ENCODE assay signal across 18 mouse cellular contexts in the genomic region with DNA sequence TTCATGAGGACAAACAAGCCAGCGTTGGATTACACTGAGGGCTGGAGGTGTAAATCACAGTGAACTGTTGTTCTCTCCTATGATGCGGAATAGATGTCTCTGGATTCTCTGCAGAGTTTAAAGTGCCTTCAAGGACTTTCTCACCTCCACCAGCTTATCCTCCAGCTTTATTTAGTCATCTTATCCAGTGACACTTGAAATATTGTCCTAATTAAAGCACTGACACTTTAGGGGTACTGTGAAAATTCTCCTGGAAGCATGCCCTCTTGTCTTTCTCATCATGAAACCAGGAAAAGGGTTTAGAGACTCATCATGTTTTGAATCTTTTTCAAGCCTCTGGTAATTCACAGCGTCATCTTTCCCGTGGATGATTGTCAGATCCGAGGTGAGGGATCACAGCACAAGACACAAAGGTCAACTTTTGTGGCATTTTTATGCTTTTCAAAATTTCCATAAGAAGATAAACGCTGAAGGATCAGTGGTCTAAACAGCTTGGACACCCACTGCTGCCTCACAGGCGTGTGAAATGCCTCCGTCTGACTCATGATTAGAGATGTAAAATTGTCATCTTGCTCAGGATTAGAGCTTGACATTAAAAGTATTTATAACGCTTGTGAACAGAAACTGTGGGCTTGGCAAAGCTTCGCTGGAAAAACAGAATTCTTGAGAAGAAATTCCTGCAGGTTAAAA.
DNase-seq lines count a peak whose midpoint lies in the region; ATAC-seq lines count a peak whose summit lies in the region.
"Had no signal": no experiment of that assay in that cellular context is flagged by ENCODE, and none has a peak within 500 bp of the region (broad histone marks: within the 10 kb centered on the region; RNA-seq: fewer than 3 reads in every experiment).

No protein-coding gene starts in this region.

- WGBS in heart, embryonic 12.5 days, result 41% methylated on average over 10 of the region's 10 CpGs

- intact Hi-C loops in left cerebral cortex, postnatal 25 days (cut with DNase I), result loop anchor here (2.0 to 10.0 kb wide), 4 partner anchors 91 to 402 kb away; partner anchors contain the start of gene Ptn

- H3K4me1 ChIP-seq in heart, embryonic 12.5 days (replicated peaks), result no peaks in the 10 kb centered on the region
- H3K4me1 ChIP-seq: lung, embryonic 15.5 days; megakaryocyte, embryonic 14.5 days; neural tube, embryonic 15.5 days had no signal

- no peaks in the 10 kb centered on the region for H3K36me3 ChIP-seq in heart, embryonic 12.5 days
- H3K36me3 ChIP-seq: lung, embryonic 15.5 days; neural tube, embryonic 15.5 days had no signal

- ATAC-seq in heart, embryonic 12.5 days (ENCODE audit: insufficient number of reproducible peaks, low FRiP score), result no peak
- ATAC-seq in megakaryocyte progenitor cell, adult 5-6 weeks (replicated peaks; ENCODE audit: poor library complexity), result no peak
- ATAC-seq: Patski had no signal

- H3K9me3 ChIP-seq in heart, embryonic 12.5 days (replicated peaks), result no peaks in the 10 kb centered on the region
- H3K9me3 ChIP-seq: lung, embryonic 15.5 days; neural tube, embryonic 15.5 days had no signal

- H3K27me3 ChIP-seq in heart, embryonic 12.5 days (replicated peaks), result no peaks in the 10 kb centered on the region
- H3K27me3 ChIP-seq: lung, embryonic 15.5 days; megakaryocyte, embryonic 14.5 days; neural tube, embryonic 15.5 days had no signal

- no peak overlapping the region for H3K4me3 ChIP-seq in heart, embryonic 12.5 days
- H3K4me3 ChIP-seq: lung, embryonic 15.5 days; megakaryocyte, embryonic 14.5 days; neural tube, embryonic 15.5 days had no signal

- peak; percentile 39 to 67 for DNase-seq in cerebellum, postnatal 10 days
- no peak for DNase-seq in cerebellum, adult 11-12 months
- DNase-seq in heart, adult 11 months, result no peak
- DNase-seq in frontal cortex, postnatal 36 days (ENCODE audit: low spot score in 2 of 2), result peak; percentile 21 to 61
- peak; percentile 49 to 81 for DNase-seq in left cerebral cortex, postnatal 25 days (ENCODE audit: low spot score in 2 of 2)
- no peak for DNase-seq in thymus, postnatal 14 days
- DNase-seq: gastrocnemius, postnatal 14 days; kidney, adult 11 months; kidney, postnatal 36 days; liver; thymus, adult 18-20 months had no signal

- H3K4me2 ChIP-seq in heart, embryonic 12.5 days, result 0 out of 2 replicates have a peak overlapping the region, but pooled peaks have one; percentile 3
- H3K4me2 ChIP-seq: hindbrain, embryonic 14.5 days; lung, embryonic 15.5 days; neural tube, embryonic 15.5 days had no signal

- H3K27ac ChIP-seq in heart, embryonic 12.5 days (ENCODE audit: poor library complexity, severe bottlenecking), result peak overlapping the region; percentile 50
- H3K27ac ChIP-seq: hindbrain, embryonic 14.5 days; lung, embryonic 15.5 days; neural tube, embryonic 15.5 days had no signal

- no peak overlapping the region for H3K9ac ChIP-seq in heart, embryonic 12.5 days
- H3K9ac ChIP-seq: hindbrain, embryonic 14.5 days; lung, embryonic 15.5 days; neural tube, embryonic 15.5 days had no signal

Comparison
In these comparisons a context has a peak if more than half of its experiments do, and no peak if none do; other contexts are left out.
1. DNase-seq: peak in cerebellum, postnatal 10 days (2 of 2), frontal cortex, postnatal 36 days (2 of 2) and left cerebral cortex, postnatal 25 days (2 of 2); none in cerebellum, adult 11-12 months (single experiment), heart, adult 11 months (single experiment) and thymus, postnatal 14 days (single experiment).